Mouse (Mus musculus): ENCODE measurements around the gene Fgfr2.

DNA sequence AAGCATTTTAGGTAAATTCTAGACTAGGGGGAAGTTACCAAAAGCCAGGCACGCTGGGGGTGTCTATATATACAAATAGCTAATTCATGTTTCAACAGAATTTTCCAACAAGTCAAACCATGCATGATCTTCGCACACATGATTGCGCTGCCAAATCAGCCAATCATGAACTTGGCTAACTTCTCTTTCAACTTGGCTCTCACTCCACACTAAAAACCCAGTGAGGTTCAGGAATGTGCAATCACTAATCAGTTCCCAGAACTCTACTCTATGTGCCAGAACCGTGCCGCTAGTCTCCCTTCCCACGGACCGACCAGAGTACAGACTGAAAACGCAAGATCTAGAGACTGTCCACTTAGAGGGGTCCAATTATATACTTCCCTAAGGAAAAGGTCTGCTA lies 551.7 kb downstream of the Fgfr2 start:
- TF ChIP-seq POLR2A (IDR thresholded peaks at IDR 0.05; ENCODE audit: control insufficient read depth, low read depth, low read length) (no peak), CTCF (IDR thresholded peaks at IDR 0.05; ENCODE audit: control insufficient read depth, insufficient read depth, insufficient replicate concordance, low read depth, low read length) (no peak)
